Mouse (Mus musculus) embryonic fibroblast, embryonic 13.5 days (primary cell): ENCODE data around the gene Naa16. TPM values are rescaled to one million over a fixed set of nuclear protein-coding genes. Genes with fewer than 3 reads are reported as not detected.
"Not testable (repeated sequence)": the region's sequence is repeated elsewhere in the genome, so short reads cannot be mapped to it uniquely, and the experiment has no call there.

Experiments used
- H3K27ac ChIP-seq: 2 replicates; pipeline ENCODE4 v1.5.1; 2012; ENCODE audit warnings: low read length, control low read depth, inconsistent platforms; ENCODE audit not compliant: insufficient read depth
- H3K4me1 ChIP-seq: 2 replicates; pipeline ENCODE4 v1.6.1; 2011; ENCODE audit warnings: low read length; ENCODE audit not compliant: control insufficient read depth, insufficient read depth
- H3K4me3 ChIP-seq: 2 replicates; pipeline ENCODE4 v1.5.1; 2011; ENCODE audit warnings: mild to moderate bottlenecking, control low read depth, low read length; ENCODE audit not compliant: insufficient read depth
- CTCF ChIP-seq: IDR thresholded peaks from 2 replicates; pipeline ENCODE4 v1.5.1; 2011; ENCODE audit warnings: mild to moderate bottlenecking, control low read depth, low read length, moderate library complexity, borderline replicate concordance; ENCODE audit not compliant: insufficient read depth
- POLR2A ChIP-seq: IDR thresholded peaks from 2 replicates; pipeline ENCODE4 v1.6.1; 2011; ENCODE audit warnings: low read depth, mild to moderate bottlenecking, control low read depth, low read length, moderate library complexity
- polyA plus RNA-seq: library from polyadenylated mRNA; stranded (reverse); fragments of >200 nt; gene quantifications from 2 replicates; pipeline ENCODE4 v1.2.4, GENCODE M21; 2011; ENCODE audit warnings: low read depth; ENCODE audit not compliant: missing spikeins, insufficient read length

Gene Naa16
- polyA plus RNA-seq: 19.8 and 20.5 TPM in 2 replicates

- Histone ChIP-seq H3K4me3 (peak within 1 kb of the TSS; percentile 92), H3K4me1 (peaks cover 4% of the 10 kb centered on the region; the same call in 1 of the 2 replicates), H3K27ac (peak within 1 kb of the TSS; percentile 94)
- TF ChIP-seq CTCF (0 out of 2 replicates have a peak, but pooled peaks have one; percentile 18), POLR2A (peak; percentile 96)
Observed at GRCm38 (mm10) chr14:79390265-79390926, at the start of gene Naa16. Gene Naa16, minus strand, starts transcription at chr14:79390778.

GRCm38 (mm10) chr14:79434068-79434467 is 43.5 kb upstream of the Naa16 start:
- no peaks in the 10 kb centered on the region for H3K4me1 ChIP-seq
- TF ChIP-seq CTCF (no peak), POLR2A (no peak)
- no peak overlapping the region for H3K4me3 ChIP-seq
- no peak overlapping the region for H3K27ac ChIP-seq

- not testable (repeated sequence) for H3K4me3 ChIP-seq, H3K4me1 ChIP-seq
- 0 out of 2 replicates have a peak overlapping the region, but pooled peaks have one; percentile 0 for H3K27ac ChIP-seq
Observed at GRCm38 (mm10) chr14:79426730-79427365, 36.3 kb upstream of the Naa16 start.

GRCm38 (mm10) chr14:79425979-79426729 is 35.6 kb upstream of the Naa16 start, which contains the start of gene Kbtbd7:
Gene Kbtbd7, plus strand, starts transcription at chr14:79426511.
- 0 out of 2 replicates have a peak within 1 kb of the TSS, but pooled peaks have one; percentile 0 for H3K27ac ChIP-seq
- no peak within 1 kb of the TSS for H3K4me3 ChIP-seq
- no peaks in the 10 kb centered on the region for H3K4me1 ChIP-seq
- TF ChIP-seq POLR2A (no peak), CTCF (no peak)

- no peak overlapping the region for H3K4me3 ChIP-seq
- TF ChIP-seq POLR2A: no peak
- TF ChIP-seq CTCF: no peak
- H3K4me1 ChIP-seq: no peaks in the 10 kb centered on the region
- H3K27ac ChIP-seq: no peak overlapping the region
Observed at GRCm38 (mm10) chr14:79420083-79420685, 29.6 kb upstream of the Naa16 start.

GRCm38 (mm10) chr14:79413121-79413520 is 22.5 kb upstream of the Naa16 start:
- Histone ChIP-seq H3K4me1 (0 out of 2 replicates have a peak, but pooled peaks cover 3% of the 10 kb centered on the region), H3K27ac (no peak overlapping the region), H3K4me3 (no peak overlapping the region)
- TF ChIP-seq POLR2A (no peak), CTCF (no peak)

- H3K4me1 ChIP-seq: 0 out of 2 replicates have a peak, but pooled peaks cover 3% of the 10 kb centered on the region
- TF ChIP-seq CTCF: no peak
- no peak for TF ChIP-seq POLR2A
- no peak overlapping the region for H3K27ac ChIP-seq
- H3K4me3 ChIP-seq: no peak overlapping the region
Observed at GRCm38 (mm10) chr14:79410662-79411061, 20.1 kb upstream of the Naa16 start.

GRCm38 (mm10) chr14:79409278-79409830 is 18.8 kb upstream of the Naa16 start:
- Histone ChIP-seq H3K4me3 (no peak overlapping the region), H3K27ac (no peak overlapping the region), H3K4me1 (0 out of 2 replicates have a peak, but pooled peaks cover 3% of the 10 kb centered on the region)
- TF ChIP-seq CTCF: no peak
- no peak for TF ChIP-seq POLR2A

- Histone ChIP-seq H3K27ac (no peak overlapping the region), H3K4me3 (no peak overlapping the region), H3K4me1 (0 out of 2 replicates have a peak, but pooled peaks cover 3% of the 10 kb centered on the region)
- TF ChIP-seq CTCF: no peak
- TF ChIP-seq POLR2A: no peak
Observed at GRCm38 (mm10) chr14:79407641-79408040, 17.1 kb upstream of the Naa16 start.
